Mouse (Mus musculus) erythroblast, adult 5-6 weeks (primary cell): ENCODE measurements around the gene Nphp1. TPM values are rescaled to one million over a fixed set of nuclear protein-coding genes. Genes with fewer than 3 reads are reported as not detected.

Experiments
- ATAC-seq: replicated peaks from 2 replicates; pipeline ENCODE4 v1.8.0; 2016; ENCODE audit warnings: moderate number of reproducible peaks, mild to moderate bottlenecking, moderate TSS enrichment, inconsistent platforms; ENCODE audit not compliant: poor library complexity, low FRiP score, severe bottlenecking
- total RNA-seq, 2 experiments: library from RNA; stranded (forward) in 1 of 2; stranded (reverse) in 1 of 2; fragments of 150-400 nt in 1 of 2; fragments of 200-764, 138-1000 nt in 1 of 2; gene quantifications; 2 replicates each; pipeline versions ENCODE4 v1.2.3 to v1.2.4; 2015 to 2017; ENCODE audit warnings: low replicate concordance in 2 of 2

The Nphp1 gene
- total RNA-seq (2015; ENCODE audit: low replicate concordance) (0.63 and 3.3 TPM in 2 replicates), total RNA-seq (2017; ENCODE audit: low replicate concordance) (0.84 and 2.6 TPM in 2 replicates)

DNA sequence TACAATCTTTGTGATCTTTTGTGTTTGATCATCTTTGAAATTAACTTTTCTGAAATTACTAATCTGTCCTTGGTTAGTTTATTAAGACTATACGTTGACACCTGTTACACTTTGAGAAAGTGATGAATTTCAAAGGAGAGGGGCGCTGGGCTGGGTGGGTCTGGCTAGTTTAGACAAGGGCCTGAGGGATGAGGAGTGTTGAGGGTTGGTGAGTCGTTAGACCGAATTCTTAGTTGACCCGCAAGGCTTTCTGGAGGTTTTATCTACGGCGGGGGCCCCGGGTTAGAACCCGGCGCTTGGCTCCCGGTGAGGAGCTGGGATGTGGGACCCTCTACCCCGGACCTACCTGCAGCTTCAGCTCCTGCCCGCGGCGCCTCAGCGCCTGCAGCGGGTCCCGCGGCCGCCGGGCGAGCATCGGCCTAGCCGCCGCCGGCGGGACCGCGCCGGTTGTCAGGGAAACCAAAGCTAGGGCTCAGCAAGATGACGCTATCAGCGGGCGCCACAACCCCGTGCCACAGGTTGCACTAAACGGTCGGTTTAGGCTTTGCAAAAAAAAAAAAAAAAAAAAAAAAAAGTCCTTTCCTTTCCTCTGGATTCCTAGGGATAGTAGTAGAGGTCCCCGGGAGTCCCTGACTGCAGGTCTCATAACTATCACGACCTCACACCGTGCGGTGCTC lies at the start of gene Nphp1:
Gene Nphp1 (minus strand): TSS at position 458 of the 677 bp plus-strand sequence.
- ATAC-seq: peak; percentile 92

DNA sequence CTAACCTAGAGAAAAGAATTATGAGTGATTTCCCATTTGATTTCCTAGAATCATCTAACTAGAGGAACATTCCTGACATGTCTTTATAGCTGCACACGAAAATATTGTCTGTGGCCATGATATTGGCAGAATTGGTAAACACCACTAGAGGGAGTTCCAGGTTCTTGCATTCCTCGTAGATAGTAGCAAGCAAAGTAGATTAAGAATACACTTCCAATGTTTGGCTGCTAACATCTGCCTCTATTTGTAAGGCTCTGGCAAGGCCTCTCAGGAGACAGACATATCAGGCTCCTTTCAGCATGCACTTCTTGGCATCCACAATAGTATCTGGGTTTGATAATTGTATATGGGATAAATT lies 44.1 kb upstream of the Nphp1 start:
- peak; percentile 69 for ATAC-seq

DNA sequence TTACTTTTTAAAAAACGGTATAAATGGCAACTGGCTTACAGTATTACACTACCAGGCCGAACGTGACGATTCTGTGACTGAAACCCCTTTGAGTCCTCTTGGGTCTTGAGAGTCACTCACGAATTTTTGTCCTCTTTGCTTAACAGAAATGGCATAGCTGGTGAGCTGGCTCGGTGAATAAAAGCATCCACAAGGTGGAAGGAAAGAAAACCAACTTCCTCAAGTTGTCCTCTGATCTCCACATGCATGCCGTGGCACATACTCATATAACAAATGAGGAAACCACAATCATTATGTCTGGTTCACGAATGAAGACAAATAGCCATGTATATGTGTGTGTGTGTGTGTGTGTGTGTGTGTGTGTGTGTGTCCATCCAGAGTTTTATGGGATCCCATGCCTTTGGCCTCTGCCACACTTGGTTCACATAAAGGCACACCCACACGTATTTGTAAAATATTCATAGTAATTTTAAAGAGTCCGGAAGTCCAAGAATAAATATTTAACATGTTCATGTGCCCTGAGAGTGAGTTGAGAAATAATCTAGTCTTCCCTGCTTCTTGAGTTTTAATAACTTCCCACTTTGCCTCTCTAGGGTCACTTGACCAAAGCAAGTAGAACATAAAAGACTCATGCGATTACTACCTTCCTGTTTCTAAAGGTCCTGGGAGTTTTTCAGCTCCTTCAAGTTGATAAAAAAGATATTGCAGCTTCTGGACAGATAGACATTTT lies 43.6 kb upstream of the Nphp1 start:
- ATAC-seq: peak; percentile 7; the same call in 1 of the 2 replicates

DNA sequence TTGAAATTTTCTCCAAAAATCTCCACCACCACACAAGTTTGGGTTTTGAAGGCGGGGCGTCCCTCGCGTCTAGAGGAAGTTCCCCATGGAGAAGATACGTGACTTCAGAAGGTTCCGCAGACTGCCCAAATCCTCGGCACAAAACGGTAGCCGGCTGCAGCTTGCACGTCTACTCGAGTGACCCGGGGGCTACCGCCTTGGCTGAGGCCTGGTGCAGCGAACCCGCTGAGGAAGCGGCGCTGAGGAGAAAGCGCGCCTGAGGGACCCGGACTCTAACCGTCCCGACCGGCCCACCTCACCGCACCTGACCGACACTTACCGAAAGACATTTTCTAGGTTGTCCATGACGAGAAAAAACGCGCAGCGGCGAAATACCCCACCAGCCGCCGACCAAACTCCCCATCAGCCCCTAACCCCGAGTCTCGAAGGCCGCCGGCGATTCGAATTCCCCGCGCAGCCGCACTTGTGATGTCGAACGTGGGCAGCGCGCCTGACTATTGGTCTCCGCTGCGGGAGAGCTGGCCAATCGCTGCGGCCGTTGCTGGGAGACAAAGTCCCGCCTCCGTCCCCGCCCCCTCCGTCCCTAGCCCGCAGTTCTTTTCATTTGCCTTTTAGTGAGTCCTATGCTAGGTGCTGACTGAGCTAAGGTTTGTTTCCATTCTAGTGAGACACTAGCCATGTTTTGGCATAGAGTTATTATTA lies 42.9 kb upstream of the Nphp1 start, which contains the start of gene Bub1:
Gene Bub1 (minus strand): TSS at position 465 of the 702 bp plus-strand sequence.
- ATAC-seq: peak; percentile 99

DNA sequence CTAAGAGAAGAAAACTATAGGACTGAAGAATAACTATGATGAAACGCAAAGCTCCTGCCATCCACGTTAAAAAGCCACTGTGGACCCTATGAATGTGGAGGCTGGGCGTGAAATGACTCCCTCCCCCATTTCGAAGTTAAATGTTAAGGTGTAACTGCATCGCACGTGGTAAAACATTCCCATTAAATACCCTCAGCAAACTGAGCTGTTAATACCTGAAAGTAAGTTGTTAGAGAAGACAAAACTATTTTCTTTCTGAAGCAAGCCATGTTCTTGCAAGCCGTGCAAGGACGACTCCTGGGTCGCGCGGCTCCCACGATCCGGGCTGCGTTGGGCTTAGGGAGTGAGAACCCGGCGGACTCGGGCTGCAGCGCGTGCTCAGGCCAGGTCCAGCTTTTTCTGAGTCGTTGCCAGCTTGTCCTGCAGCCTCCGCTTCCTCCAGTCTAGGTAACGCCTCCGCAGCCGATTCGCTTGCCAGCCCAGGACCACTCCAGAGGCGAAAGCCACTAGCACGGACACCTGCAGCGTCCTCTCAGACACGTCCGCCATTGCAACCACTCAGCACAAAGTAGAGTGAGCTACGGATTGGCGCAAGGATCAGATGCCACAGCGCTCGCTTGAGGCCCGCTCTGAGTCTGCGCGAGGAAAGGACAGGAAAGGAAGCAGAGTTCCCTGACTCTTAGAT lies 3.4 kb upstream of the Nphp1 start, which contains the start of gene Mtln:
Gene Mtln (minus strand): TSS at position 570 of the 685 bp plus-strand sequence.
- peak; percentile 87 for ATAC-seq

DNA sequence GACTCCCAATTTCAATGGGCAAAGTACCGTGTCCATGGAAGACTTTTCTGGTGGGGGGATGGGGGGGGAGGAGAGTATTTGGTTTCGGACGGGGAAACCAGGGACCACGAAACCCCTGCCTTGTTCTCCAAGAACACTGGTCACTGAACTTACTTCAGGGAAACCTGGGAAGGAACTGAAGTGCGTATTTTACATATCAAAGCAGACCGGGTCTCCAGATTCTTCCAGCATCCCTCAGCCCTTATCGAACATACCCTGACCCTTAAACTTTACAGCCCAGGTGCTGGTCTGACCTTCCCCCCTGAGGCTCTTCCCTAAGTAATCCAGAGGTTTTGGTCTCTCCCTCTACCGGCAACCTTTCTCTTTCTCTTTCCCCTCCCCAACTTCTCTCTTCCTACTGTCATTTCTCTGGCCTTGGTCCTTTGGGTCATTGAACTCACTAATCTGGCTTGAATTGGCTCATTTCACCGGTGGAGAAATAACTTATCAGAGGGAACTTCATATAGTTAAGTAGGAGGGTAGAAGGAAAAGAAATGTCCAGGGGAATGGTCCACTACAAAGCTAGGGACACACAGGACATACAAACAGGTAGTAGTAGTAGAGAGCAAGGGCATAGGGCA lies 1.1 kb upstream of the Nphp1 start:
- ATAC-seq: no peak

DNA sequence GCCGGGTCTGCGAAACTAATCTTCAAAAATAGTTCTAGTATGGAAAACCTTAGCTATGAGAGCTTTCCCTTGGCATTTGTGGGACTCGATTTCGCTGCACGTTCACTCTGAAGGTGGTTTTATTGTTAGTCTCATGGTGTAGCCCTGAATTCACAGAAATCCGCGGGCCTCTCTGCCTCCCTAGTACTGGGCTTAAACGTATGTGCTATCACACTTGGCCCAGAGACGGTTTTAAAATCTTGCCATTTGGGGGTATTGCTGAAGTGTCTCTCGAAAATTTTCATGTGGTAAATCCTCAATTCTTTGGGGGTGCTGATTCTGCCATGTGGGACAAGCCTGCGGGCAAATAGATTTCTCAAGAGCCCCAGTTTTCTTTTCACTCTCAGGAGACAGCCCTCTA lies 441 bp upstream of the Nphp1 start:
- peak; percentile 60 for ATAC-seq

DNA sequence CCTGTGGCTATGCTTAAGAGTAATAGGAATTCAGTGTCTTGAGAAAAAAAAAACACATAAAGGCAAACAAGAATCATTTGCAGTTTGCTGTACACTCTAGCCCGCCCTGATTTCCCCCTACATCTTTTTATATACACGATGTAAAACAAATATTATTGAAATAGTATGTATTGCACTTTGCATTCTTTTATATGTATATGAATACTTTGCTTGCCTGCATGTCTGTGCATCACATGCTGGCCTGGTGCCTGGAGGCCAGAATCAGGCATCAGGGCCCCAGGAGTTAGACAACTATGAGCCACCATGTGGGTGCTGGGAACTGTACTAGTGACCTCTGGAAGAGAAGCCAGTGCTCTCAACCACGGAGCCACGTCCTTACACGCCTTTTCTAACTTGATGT lies 1.5 kb downstream of the Nphp1 start:
- ATAC-seq: no peak

DNA sequence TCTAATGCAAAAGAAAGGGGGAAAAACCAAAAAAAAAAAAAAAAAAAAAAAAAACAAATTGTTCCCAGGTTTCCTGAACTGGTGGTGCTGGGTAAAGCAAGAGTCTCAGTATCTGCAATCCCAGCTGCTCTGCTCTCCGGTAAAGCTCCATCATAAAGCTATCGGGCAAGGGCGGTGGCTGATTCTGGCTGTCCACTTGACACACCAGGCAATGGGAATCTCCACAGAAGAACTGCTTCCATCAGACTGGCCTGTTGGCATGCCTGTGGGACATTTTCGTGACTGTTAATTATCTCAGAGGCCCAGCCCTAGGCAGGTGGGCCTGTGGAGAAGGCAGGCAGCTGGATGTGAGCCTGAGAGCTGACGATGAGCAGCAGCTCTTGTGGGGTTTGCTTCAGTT lies 10.2 kb downstream of the Nphp1 start:
- no peak for ATAC-seq

DNA sequence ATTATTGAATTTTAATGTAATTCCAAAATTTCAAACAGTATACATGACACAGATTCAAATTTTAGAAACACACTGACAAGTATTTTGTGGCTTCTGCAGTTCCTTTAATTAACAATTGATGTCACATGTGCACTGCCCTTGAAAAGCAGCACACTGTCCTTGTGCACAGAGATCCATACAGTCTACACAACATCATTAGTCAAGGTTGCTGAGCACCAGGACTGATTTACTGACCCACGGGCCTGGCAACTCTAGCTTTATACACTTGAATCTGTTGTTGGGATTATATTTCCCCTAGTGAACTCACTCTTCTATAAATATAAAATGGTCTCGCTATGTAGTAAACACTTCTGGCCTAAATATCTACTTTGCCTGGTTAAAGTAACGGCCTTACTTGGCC lies 13.7 kb downstream of the Nphp1 start:
- no peak for ATAC-seq

DNA sequence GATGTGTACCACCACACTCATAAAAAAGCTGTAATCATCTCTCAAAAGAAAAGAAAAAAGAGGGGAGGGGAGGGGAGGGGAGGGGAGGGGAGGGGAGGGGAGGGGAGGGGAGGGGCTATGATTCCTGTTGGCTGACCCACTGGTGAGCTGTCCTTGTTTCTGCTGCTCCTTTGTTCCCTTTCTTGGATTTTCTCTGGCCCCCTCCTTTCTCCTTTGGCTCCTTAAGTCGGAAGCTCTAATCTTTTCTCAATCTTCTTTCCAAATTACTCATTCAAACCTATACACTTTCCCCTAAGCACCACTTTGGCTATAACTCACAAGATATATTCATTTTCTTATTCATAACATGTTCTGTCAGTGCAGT lies 14.1 kb downstream of the Nphp1 start:
- no peak for ATAC-seq

DNA sequence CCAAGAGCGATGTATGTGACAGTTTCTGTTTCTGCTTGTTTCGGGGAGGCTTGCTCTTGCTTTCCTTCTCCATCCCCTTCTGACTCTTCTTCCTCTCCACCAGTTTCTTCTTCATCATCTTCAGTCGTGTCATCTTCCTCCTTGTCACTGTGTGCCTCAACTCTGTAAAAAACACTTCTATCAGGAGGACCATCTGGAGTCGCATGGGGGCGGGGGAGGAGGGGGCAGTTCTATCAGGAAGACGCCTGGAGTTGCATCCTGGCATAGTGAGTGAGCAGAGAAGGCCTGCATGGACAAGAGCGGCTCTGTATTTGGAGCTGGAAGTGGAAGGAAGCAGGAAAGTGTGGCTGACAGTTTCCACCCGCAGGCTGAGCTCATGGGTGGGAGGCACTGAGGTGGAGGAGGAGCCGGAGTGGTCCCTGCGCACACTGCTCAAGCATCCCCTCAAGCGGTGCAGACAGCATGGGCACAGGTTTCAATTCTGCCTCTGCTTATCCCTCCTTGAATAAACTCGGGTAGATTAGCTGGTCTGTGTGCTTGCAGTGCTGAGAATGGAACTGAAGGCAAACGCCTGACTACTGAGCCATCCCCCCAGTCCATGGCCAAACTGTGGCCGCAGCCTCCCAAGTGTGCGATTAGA lies 14.6 kb downstream of the Nphp1 start:
- no peak for ATAC-seq

DNA sequence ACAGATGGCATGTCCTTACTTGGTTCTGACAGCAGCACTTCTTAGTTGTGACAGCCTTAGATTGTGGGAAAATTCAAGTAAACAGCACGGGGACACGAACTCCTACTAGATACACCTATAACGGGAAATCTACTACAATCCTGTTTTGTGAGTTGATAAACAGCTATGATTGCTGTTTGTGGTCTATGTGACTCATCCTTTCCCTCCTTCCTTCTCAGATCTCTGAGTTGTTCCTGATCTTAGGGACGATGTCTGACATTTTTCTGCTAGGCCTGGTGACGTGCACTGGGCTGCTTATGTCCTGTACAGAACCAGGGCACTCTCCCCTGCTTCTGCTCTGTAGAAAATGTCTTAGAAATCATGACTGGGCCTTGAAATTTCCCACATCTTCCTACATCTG lies 27.1 kb downstream of the Nphp1 start:
- no peak for ATAC-seq

DNA sequence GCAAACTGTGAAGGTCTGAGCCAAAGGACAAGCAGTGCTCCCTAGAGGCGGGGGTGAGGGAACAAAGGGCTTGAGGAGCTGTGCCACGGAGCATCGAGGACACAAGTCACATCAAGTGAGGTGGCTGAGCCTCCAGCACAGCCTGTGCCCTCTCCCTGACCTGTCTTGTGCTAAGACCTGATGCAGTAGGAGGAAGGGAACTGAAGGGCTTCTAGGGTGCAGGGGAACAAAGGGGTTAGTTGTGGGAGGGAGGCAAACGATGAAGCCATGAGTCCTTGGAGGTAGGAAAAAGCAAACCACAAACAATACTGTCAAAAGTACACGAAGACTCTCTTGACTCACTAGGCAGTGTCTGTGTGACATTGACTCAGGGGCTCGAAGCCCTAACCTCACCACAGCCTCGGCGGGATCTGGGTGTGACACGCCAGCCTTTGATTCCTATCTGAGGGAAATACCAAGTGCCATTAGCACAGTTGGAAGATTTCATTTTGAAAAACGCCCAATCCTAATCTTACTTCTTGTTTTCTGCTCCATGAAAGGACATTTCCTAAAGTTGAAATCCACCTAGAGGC lies 28.2 kb downstream of the Nphp1 start:
- no peak for ATAC-seq

DNA sequence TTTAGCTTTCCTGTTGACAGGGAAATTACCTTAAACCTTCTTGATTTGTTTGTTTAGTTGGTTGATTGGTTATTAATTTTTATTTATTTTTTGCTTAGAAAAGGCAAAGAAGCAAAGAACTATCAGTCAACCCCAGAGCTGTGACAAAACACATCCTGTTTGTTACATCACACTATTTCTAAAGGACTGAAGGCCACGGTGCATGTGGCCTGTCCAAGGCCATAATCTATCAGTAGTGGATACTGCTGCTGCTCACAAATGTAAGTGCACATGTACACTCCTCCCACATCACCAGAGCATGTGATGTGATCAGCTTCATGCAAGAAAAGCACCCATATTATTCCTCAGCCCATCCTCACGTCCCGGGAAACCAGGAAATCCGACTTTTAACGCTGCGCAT lies 28.7 kb downstream of the Nphp1 start:
- no peak for ATAC-seq

DNA sequence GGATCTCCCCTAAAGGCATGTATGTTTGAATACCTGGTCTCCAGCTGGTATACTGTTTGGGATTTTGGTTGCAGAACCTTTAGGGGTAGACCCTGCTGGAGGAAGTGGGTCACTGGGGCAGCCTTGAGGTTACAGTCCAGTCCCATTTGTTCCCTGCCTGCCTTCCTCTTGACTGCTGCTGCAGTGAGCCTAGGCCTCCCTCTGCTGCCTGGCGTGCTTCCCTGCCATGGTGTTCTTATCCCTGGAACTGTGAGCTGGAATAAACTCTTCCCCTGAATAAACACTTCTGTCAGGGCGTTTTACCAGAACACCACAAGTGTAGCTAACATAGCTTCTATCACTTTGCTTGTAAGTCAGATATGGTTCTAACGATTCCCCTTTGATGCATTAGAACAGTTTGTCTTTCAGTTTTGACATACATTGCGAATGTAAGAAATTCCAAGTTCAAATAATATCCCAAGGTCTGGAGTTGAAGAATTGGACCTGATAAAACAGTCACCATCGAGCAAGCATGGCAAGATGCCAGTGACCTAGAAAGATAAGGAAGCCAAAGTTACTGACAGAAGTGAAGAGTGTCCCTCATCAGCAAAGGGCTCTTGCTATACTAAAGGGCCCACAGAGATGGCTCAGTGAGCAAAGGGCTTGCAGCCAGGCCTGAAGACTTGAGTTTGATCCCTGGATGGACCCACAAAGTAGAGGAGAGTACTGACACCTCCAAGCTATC lies 29.4 kb downstream of the Nphp1 start:
- ATAC-seq: no peak

DNA sequence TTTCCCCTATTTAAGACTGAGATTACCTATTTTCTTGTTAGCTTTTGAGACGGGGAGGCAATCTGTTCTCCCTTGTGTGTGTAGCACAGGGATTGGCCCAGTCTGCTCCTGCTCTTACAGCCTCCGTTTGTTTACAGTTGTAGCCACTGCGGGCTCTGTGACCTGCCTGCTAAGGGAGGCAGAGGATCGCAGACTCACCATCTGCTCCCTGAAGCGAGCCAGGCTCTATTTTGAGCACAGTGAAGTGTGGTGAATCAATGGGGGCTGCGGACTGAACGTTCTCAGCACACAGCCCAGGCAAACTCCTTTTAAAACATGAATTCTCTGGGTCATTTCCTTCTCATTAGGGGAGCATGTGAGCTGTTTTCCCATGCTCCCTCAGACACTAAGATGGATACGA lies 31.5 kb downstream of the Nphp1 start:
- no peak for ATAC-seq

DNA sequence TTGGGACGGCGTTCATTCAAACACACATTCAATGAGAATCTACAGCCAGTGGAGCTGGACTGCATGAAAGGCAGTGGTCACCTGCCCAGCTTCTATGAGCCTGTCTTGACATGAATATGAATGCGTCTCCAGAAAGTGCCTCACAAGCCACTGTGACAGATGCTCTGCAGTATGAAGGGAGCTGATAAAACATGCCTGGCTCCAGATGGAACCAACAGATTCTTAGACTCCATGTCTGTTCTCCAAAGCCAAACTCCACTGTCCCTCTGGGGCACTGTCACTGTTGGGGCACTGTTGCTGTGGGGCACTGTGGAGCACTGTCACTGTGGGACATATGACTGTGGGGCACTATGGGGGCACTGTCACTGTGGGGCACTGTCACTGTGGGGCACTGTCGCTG lies 34.6 kb downstream of the Nphp1 start:
- ATAC-seq: no peak
